Mouse (Mus musculus) brain, embryonic 14.5 days (tissue): ENCODE measurements at regions not wholly inside any gene's neighbourhood (a gene's known extent, or its start where the extent isn't known, plus 50 kb on each side); places are given as distances from the start of the nearest gene placed in this dataset.

Experiments
- CTCF ChIP-seq: fragments of 200-500 bp; IDR thresholded peaks from 2 replicates; pipeline ENCODE4 v1.5.1; 2012; ENCODE audit warnings: inconsistent platforms, mild to moderate bottlenecking, moderate library complexity, borderline replicate concordance; ENCODE audit not compliant: insufficient read depth, insufficient read length; ENCODE audit errors: extremely low read depth
- POLR2A ChIP-seq: fragments of 200-500 bp; IDR thresholded peaks from 2 replicates; pipeline ENCODE4 v1.6.1; 2012; ENCODE audit warnings: mild to moderate bottlenecking, inconsistent platforms, borderline replicate concordance; ENCODE audit not compliant: poor library complexity, insufficient read depth, insufficient read length, severe bottlenecking; ENCODE audit errors: extremely low read depth

GRCm38 (mm10) chr8:44410261-44410660 lies 525.0 kb upstream of the Fat1 start:
- TF ChIP-seq POLR2A (no peak), CTCF (no peak)
